Mouse (Mus musculus) stomach, embryonic 14.5 days (tissue): ENCODE results near the gene Mmp21. TPM values are rescaled to one million over a fixed set of nuclear protein-coding genes. Genes with fewer than 3 reads are reported as not detected.

Source experiments
- ATAC-seq: fragments of 200-750 bp; cut with Nextera tagmentation; 2 replicates; pipeline ENCODE4 v1.8.0; 2017; ENCODE audit warnings: low read depth, moderate TSS enrichment; ENCODE audit not compliant: insufficient number of reproducible peaks, insufficient read depth, low FRiP score
- H3K27ac ChIP-seq: fragments of 300-500 bp; sonication (generic); 2 replicates; pipeline ENCODE4 v1.5.1; 2014; ENCODE audit warnings: mild to moderate bottlenecking, low read length, moderate library complexity, mixed read lengths
- H3K27me3 ChIP-seq: fragments of 300-500 bp; sonication (generic); 2 replicates; pipeline ENCODE4 v1.6.1; 2014; ENCODE audit warnings: low read length, control low read depth, mixed read lengths; ENCODE audit not compliant: control insufficient read depth, insufficient read depth
- H3K36me3 ChIP-seq: fragments of 300-500 bp; sonication (generic); 2 replicates; pipeline ENCODE4 v1.6.1; 2014; ENCODE audit warnings: mild to moderate bottlenecking, control low read depth, low read length, moderate library complexity, mixed read lengths; ENCODE audit not compliant: control insufficient read depth, insufficient read depth
- H3K4me1 ChIP-seq: fragments of 300-500 bp; sonication (generic); 2 replicates; pipeline ENCODE4 v1.6.1; 2014; ENCODE audit warnings: low read length, control low read depth, mixed read lengths; ENCODE audit not compliant: control insufficient read depth, insufficient read depth
- H3K4me2 ChIP-seq: fragments of 300-500 bp; sonication (generic); replicated peaks from 2 replicates; pipeline ENCODE4 v1.6.1; 2014; ENCODE audit warnings: low read depth, low read length, control low read depth
- H3K4me3 ChIP-seq: fragments of 300-500 bp; sonication (generic); 2 replicates; pipeline ENCODE4 v1.5.1; 2014; ENCODE audit warnings: low read depth, low read length, control low read depth
- H3K9ac ChIP-seq: fragments of 300-500 bp; sonication (generic); replicated peaks from 2 replicates; pipeline ENCODE4 v1.6.1; 2014; ENCODE audit warnings: low read depth, mild to moderate bottlenecking, control low read depth, low read length, moderate library complexity, mixed read lengths
- H3K9me3 ChIP-seq: fragments of 300-500 bp; sonication (generic); 2 replicates; pipeline ENCODE4 v1.6.1; 2016; ENCODE audit warnings: low read depth, low read length, control low read depth; ENCODE audit not compliant: control insufficient read depth
- WGBS: fragments of 180-500 bp; shearing (Covaris S2); extraction: QIAGEN DNeasy Blood & Tissue Kit; methylation state at CpG from one replicate; pipeline ENCODE4 v1.1.7; 2014; 5-methylcytosine and 5-hydroxymethylcytosine counted together
- polyA plus RNA-seq: library from polyadenylated mRNA; unstranded; fragments of >200 nt; fragmentation: Nextera tagmentation; extraction: Ambion mirVana; gene quantifications from 2 replicates; pipeline ENCODE4 v1.2.1, GENCODE M21; 2014

Gene Mmp21
- polyA plus RNA-seq, 1 experiment from 2014 or later: not detected

DNA sequence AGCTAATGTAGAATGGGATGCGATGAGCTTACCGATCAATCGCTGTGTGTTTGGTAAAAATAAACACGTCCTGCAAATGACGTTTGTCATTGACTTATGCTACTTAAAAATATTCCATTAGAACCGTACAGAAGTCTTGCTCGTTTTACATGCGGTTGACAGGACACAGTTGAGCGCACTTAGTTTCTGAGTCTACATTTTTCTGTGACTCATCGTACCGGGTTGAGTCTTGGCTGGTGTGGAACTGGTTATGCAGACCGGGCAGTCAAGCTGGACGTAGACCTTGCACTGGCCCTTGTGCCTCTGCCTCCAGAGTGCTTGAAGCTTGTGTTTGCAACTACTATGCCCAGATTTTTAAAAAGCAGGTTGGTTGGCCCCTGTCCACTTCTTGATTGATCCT is 41.6 kb downstream of the Mmp21 start:
- Histone ChIP-seq H3K4me2 (peak overlapping the region; percentile 86), H3K36me3 (peaks cover 29% of the 10 kb centered on the region), H3K4me3 (peak overlapping the region; percentile 94), H3K27ac (no peak overlapping the region), H3K9me3 (no peaks in the 10 kb centered on the region), H3K9ac (peak overlapping the region; percentile 92), H3K4me1 (peaks cover 8% of the 10 kb centered on the region; the same call in 1 of the 2 replicates), H3K27me3 (no peaks in the 10 kb centered on the region)
- ATAC-seq: no peak
- WGBS: 7% methylated on average over 13 of the region's 13 CpGs

DNA sequence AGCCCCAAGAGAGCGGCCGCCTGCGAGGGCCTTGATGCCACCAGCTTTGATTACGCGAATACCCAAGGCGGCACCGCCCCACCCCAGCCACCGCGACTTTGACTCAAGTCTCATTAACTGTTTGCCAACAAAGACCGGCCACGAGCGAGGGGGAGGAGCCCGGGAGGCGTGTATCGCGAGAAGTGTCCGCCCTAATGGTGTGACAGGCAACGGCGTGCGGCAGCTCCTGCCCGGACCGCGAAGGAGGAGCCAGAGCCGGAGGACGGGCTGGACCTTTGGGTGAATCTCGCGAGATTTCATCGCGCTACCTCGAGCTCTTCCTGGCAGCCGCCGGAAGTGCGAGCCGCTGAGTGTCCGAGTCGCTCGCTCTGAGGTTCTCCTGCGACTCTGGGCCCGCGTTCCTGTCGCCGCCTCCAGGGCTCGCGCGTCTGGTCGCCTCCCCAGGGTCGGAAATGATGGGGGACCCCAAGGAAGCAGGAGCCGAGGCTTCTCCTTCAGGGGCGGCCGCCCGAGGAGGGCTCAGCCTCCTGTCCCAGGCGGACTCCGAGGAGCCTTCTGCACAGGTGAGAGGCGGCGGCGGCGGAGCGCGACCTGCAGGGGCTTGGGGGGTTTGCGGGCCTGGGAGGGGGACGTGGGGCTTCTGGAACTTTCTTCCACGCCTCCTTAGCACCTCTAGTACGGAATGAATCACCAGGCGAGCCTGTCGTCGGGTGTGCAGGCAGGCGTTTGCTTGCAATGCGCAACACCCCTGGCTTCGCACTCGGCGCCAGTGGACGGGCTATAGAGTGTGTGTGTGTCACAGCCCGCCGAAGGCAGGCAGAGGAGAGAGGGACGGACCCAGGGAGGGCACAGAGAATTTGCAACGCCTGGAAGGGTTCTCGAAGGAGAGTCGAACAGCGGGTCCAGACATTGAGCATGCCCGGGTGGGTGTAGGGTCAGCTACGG is 42.2 kb downstream of the Mmp21 start, which contains the start of gene Edrf1:
Edrf1 (plus strand) TSS at position 183 of the 945 bp plus-strand sequence.
- H3K9ac ChIP-seq: peak within 1 kb of the TSS; percentile 92
- WGBS: under 1% methylated on average over 80 of the region's 81 CpGs
- peak within 1 kb of the TSS; percentile 86 for H3K4me2 ChIP-seq
- H3K27me3 ChIP-seq: no peaks in the 10 kb centered on the region
- no peaks in the 10 kb centered on the region for H3K9me3 ChIP-seq
- peak within 1 kb of the TSS; percentile 94 for H3K4me3 ChIP-seq
- peaks cover 22% of the 10 kb centered on the region for H3K36me3 ChIP-seq
- peaks cover 8% of the 10 kb centered on the region; the same call in 1 of the 2 replicates for H3K4me1 ChIP-seq
- peak; percentile 98 for ATAC-seq
- H3K27ac ChIP-seq: peak within 1 kb of the TSS; percentile 76

DNA sequence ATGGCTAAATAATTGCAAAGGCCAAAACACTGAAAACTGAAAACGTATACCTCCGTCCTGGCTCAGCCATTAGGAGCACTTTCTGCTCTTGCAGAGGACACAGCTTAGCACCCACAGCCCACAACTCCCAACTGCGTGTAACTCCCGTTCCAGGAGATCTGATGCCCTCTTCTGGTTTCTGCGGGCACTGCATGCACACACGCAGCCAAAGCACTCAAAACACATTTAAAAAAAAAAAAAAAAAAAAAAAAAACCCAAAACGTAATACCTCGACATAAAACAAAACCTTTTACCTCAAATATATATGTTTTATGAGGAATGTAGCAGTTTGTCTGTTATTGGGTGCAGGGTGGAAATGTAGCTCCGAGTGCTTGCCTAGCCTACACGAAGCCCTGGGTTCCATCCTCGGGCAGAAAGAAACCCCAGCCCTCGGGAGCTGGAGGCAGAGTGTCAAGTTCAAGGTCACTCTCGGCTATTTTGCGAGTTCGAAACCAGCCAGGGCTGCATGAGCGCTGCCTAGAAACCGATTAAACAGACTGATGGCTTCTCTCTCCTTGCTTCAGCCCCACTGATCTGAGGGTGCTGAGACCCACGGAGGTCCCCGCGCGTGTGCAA is 43.0 kb downstream of the Mmp21 start:
- Histone ChIP-seq H3K9ac (peak overlapping the region; percentile 67), H3K36me3 (peaks cover 15% of the 10 kb centered on the region), H3K4me2 (peak overlapping the region; percentile 63), H3K4me3 (peak overlapping the region; percentile 94), H3K4me1 (peaks cover 8% of the 10 kb centered on the region; the same call in 1 of the 2 replicates), H3K27me3 (no peaks in the 10 kb centered on the region), H3K9me3 (no peaks in the 10 kb centered on the region), H3K27ac (peak overlapping the region; percentile 58)
- ATAC-seq: no peak; the same call in 1 of the 2 replicates
- WGBS: 4% methylated on average over 21 of the region's 21 CpGs

DNA sequence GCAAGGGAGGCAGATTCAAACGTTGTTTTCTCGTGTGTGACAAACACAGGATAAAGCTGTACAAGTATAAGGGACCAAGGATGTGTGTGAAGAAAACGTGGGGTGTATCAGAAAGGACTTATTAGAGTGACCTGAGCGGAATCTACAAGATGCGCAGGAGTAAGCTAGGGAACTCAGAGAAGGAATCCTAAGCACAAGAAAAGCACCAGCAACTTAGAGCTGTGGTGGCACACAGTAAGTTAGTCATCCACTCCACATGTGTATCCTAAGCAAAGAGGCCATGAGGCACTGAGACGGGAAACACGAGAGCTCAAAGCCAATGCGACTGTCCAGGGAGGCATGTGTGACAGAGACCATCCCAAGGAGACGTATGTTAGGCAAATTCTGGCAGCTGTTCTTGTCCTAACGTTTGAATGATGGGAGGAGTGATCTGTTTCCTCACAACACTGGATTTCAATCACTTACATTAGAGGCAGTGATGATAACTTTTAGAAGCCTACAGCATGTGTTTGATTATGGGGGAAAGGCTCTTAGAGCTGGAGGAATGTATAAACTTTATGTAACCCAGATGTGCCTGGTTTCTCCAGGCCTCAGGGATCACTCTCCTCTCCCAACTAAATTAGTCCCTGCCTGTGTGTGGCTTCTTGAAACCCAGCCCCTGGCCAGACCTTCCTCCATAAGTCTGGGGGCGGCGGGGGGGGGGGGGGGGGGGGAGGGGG is 44.8 kb downstream of the Mmp21 start:
- Histone ChIP-seq H3K27ac (peak overlapping the region; percentile 61), H3K4me2 (no peak overlapping the region), H3K9ac (no peak overlapping the region), H3K36me3 (no peaks in the 10 kb centered on the region), H3K27me3 (no peaks in the 10 kb centered on the region), H3K4me3 (no peak overlapping the region), H3K9me3 (no peaks in the 10 kb centered on the region), H3K4me1 (peaks cover 8% of the 10 kb centered on the region; the same call in 1 of the 2 replicates)
- 38% methylated on average over 10 of the region's 12 CpGs for WGBS
- no peak for ATAC-seq

DNA sequence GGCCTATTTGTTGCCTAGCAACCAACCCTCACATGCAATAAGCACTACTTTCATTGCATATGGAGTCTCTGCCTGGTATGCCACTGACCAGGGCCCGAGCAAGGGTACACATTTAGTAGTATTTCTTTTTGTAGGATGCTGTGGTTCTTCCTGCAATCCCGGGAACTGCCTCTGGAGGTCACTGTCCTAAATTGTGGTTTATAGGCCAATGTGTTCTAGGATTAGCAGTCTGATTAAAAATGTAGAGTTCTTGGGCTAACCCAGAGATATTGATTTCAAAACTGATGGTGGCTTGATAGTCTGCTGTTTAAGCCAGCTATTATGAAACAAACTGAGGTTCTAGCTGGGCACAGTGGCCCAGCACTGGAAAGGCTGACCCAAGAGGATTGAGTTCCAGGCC is 47.4 kb downstream of the Mmp21 start:
- no peak overlapping the region for H3K4me2 ChIP-seq
- H3K9ac ChIP-seq: no peak overlapping the region
- H3K4me1 ChIP-seq: 0 out of 2 replicates have a peak, but pooled peaks cover 2% of the 10 kb centered on the region
- no peak overlapping the region for H3K27ac ChIP-seq
- 27% methylated on average over 2 of the region's 2 CpGs for WGBS
- H3K27me3 ChIP-seq: no peaks in the 10 kb centered on the region
- no peak for ATAC-seq
- no peaks in the 10 kb centered on the region for H3K36me3 ChIP-seq
- H3K9me3 ChIP-seq: no peaks in the 10 kb centered on the region
- H3K4me3 ChIP-seq: no peak overlapping the region

DNA sequence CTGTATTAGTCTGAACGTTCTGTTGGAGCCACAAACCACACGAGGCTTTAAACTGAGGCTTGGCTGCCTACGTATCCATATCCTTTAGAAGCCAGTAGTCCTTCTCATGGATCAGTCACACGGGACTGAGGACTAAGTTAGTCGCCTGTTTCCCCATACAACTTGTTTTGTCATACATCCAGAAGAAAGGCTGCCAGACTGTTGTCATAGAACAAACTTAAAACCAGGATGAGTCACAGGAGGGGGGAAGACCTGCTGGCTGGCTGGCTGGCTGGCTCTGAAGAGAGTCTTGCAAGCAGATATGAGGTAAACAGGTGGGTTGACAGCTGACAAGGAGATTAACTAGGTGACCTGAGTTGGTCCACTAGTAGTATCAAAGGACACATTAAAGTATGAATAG is 49.0 kb downstream of the Mmp21 start:
- no peak for ATAC-seq
- 69% methylated on average over 5 of the region's 5 CpGs for WGBS
- no peak overlapping the region for H3K9ac ChIP-seq

DNA sequence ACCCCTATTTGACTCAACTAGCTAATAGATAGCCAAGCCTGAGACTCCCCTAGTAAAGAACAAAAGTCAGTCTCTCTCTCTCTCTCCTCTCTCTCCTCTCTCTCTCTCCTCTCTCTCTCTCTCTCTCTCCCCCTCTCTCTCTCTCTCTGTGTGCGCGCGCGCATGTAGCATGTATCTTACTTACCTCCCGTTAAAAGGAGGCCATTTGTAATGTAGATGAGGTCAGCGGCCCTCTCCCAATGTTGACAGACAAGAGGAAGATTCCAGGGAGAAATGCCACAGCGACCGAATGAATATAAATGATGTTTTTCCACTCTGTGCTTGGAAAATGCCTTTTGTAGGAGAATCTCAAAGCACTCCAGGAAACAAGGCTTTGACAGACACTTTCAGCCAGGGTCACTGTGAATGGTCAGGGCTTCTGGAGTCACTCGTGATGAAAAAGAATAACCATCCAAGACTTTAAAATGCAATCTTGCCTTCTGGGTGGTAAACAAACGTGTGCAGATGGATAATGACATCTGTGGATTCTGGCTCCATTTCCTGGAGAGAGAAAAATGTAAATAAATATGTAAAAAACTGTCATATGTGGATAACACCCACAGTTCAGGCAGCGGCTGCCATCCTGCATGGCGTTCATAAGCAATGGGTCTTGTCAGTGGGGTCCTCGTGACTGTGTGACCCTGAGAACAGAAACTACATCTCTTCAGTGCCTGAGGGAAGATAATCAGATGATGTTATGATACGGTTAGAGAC is 52.5 kb downstream of the Mmp21 start:
- no peaks in the 10 kb centered on the region for H3K9me3 ChIP-seq
- no peak overlapping the region for H3K4me2 ChIP-seq
- H3K27me3 ChIP-seq: no peaks in the 10 kb centered on the region
- no peaks in the 10 kb centered on the region for H3K36me3 ChIP-seq
- no peak overlapping the region for H3K4me3 ChIP-seq
- WGBS: 38% methylated on average over 14 of the region's 14 CpGs
- peak overlapping the region; percentile 21; the same call in 1 of the 2 replicates for H3K27ac ChIP-seq
- ATAC-seq: 0 out of 2 replicates have a peak, but pooled peaks have one; percentile 23
- 0 out of 2 replicates have a peak, but pooled peaks cover 5% of the 10 kb centered on the region for H3K4me1 ChIP-seq
- H3K9ac ChIP-seq: no peak overlapping the region

More for the DNA sequence above, 49.0 kb downstream of the Mmp21 start:
- 0 out of 2 replicates have a peak, but pooled peaks cover 5% of the 10 kb centered on the region for H3K4me1 ChIP-seq
- H3K9me3 ChIP-seq: no peaks in the 10 kb centered on the region
- no peaks in the 10 kb centered on the region for H3K27me3 ChIP-seq
- no peaks in the 10 kb centered on the region for H3K36me3 ChIP-seq
- no peak overlapping the region for H3K27ac ChIP-seq
- no peak overlapping the region for H3K4me3 ChIP-seq
- H3K4me2 ChIP-seq: no peak overlapping the region
